Mouse (Mus musculus) MEL (cell line): ENCODE measurements around the gene Bcar1.

Experiments used
- BHLHE40 ChIP-seq: IDR thresholded peaks from 2 replicates; pipeline ENCODE4 v1.6.1; 2012; ENCODE audit warnings: low read depth, mild to moderate bottlenecking, inconsistent platforms, low read length, improper control_type of control experiment, borderline replicate concordance
- CHD2 ChIP-seq: IDR thresholded peaks from 2 replicates; pipeline ENCODE4 v1.6.1; 2011; ENCODE audit warnings: low read length, improper control_type of control experiment
- CTCF ChIP-seq, 3 experiments: IDR thresholded peaks in 2 of 3; conservative IDR thresholded peaks in 1 of 3; 2 replicates each; pipeline ENCODE4 v1.5.1; 2011 to 2012; ENCODE audit warnings: low read length in 3 of 3, low read depth in 2 of 3, mild to moderate bottlenecking in 2 of 3, improper control_type of control experiment in 1 of 3, inconsistent platforms in 1 of 3, mixed read lengths in 1 of 3, moderate library complexity in 1 of 3; ENCODE audit not compliant: control insufficient read depth in 1 of 3, insufficient read depth in 1 of 3, poor library complexity in 1 of 3, severe bottlenecking in 1 of 3
- MAZ ChIP-seq: IDR thresholded peaks from 2 replicates; pipeline ENCODE4 v1.6.1; 2012; ENCODE audit warnings: low read depth, mild to moderate bottlenecking, inconsistent platforms, low read length, improper control_type of control experiment
- MXI1 ChIP-seq: IDR thresholded peaks from 2 replicates; pipeline ENCODE4 v1.6.1; 2011; ENCODE audit warnings: mild to moderate bottlenecking, low read depth, low read length, improper control_type of control experiment
- NELFE ChIP-seq: IDR thresholded peaks from 2 replicates; pipeline ENCODE4 v1.6.1; 2011; ENCODE audit warnings: low read depth, low read length, improper control_type of control experiment
- POLR2A ChIP-seq, 2 experiments: IDR thresholded peaks; 2 replicates each; pipeline ENCODE4 v1.6.1; 2011 to 2012; ENCODE audit warnings: low read length in 2 of 2, mild to moderate bottlenecking in 2 of 2, control low read depth in 1 of 2, improper control_type of control experiment in 1 of 2, low read depth in 1 of 2, moderate library complexity in 1 of 2; ENCODE audit not compliant: control insufficient read depth in 1 of 2, insufficient read depth in 1 of 2, poor library complexity in 1 of 2
- POLR2AphosphoS5 ChIP-seq: IDR thresholded peaks from 2 replicates; pipeline ENCODE4 v1.6.1; 2012; ENCODE audit warnings: low read depth, borderline replicate concordance, mild to moderate bottlenecking, inconsistent platforms, low read length, moderate library complexity, mixed read lengths
- RAD21 ChIP-seq: IDR thresholded peaks from 2 replicates; pipeline ENCODE4 v1.6.1; 2011; ENCODE audit warnings: mild to moderate bottlenecking, low read depth, low read length, improper control_type of control experiment
- TAL1 ChIP-seq: IDR thresholded peaks from 2 replicates; pipeline ENCODE4 v1.6.1; 2012; ENCODE audit warnings: mild to moderate bottlenecking, inconsistent platforms, low read length, moderate library complexity, mixed read lengths
- TBP ChIP-seq: IDR thresholded peaks from 2 replicates; pipeline ENCODE4 v1.8.0; 2011; ENCODE audit warnings: low read depth, low read length, improper control_type of control experiment
- TCF12 ChIP-seq: IDR thresholded peaks from 2 replicates; pipeline ENCODE4 v1.6.1; 2014; ENCODE audit warnings: low read depth, mild to moderate bottlenecking, inconsistent platforms, low read length, improper control_type of control experiment, moderate library complexity
- ZKSCAN1 ChIP-seq: IDR thresholded peaks from 2 replicates; pipeline ENCODE4 v1.6.1; 2012; ENCODE audit warnings: low read depth, mild to moderate bottlenecking, inconsistent platforms, low read length, improper control_type of control experiment, moderate library complexity

DNA sequence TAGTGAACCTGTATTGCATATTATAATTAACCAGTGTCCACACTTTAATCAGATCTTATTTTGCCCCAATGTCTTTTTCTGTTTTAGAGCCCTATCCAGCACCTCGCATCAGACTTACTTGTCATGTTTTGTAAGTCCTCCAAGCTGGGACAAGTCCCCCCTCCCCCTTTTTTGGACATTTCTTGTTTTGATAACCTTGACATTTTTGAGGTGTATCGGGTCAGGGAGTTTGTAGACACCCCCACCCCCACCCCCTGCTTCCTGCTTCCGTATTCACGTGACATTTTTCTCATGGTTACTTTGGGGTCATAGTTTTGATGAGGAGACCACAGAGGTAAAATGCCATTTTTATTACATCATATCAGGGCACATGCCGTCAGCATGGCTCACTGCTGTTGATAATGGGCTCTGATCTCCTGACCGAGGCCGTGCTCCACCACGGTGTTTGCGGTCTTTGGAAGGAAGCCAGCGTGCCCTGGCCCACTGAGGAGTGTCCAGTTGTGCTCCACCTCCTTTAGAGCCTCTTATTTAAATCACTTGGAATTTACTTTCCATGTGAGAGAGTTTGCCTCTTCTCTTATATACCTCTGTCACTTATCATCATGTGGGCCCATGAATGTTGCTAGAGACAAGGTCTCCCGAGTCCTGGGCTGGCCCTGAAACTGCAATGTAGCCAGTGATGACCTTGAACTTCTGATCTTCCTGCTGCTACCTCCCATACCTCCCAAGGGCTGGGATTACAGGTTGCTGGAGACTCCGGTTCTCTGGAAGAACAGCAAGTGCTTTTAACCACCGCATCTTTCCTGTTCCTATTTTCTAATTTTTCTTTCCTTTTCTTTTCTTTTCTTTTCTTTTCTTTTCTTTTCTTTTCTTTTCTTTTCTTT lies 3.2 kb upstream of the Bcar1 start:
- TF ChIP-seq TCF12 (no peak), RAD21 (no peak), MXI1 (peak; percentile 71), BHLHE40 (no peak; the same call in 1 of the 2 replicates), ZKSCAN1 (no peak), NELFE (0 out of 2 replicates have a peak, but pooled peaks have one; percentile 34), POLR2A (IDR thresholded peaks at IDR 0.05; ENCODE audit: control insufficient read depth in 1 of 2, insufficient read depth in 1 of 2, low read depth in 1 of 2, low read length in 2 of 2, poor library complexity in 1 of 2) (no peak), TBP (no peak), CTCF (IDR thresholded peaks at IDR 0.05 in 2 of 3, conservative IDR thresholded peaks at IDR 0.05 in 1 of 3; ENCODE audit: control insufficient read depth in 1 of 3, insufficient read depth in 1 of 3, low read depth in 2 of 3, low read length in 3 of 3, poor library complexity in 1 of 3, severe bottlenecking in 1 of 3) (no peak), MAZ (0 out of 2 replicates have a peak, but pooled peaks have one; percentile 23), POLR2AphosphoS5 (no peak), TAL1 (no peak), CHD2 (no peak)
